21 mouse cellular contexts compared by ENCODE assay signal in the genomic region with DNA sequence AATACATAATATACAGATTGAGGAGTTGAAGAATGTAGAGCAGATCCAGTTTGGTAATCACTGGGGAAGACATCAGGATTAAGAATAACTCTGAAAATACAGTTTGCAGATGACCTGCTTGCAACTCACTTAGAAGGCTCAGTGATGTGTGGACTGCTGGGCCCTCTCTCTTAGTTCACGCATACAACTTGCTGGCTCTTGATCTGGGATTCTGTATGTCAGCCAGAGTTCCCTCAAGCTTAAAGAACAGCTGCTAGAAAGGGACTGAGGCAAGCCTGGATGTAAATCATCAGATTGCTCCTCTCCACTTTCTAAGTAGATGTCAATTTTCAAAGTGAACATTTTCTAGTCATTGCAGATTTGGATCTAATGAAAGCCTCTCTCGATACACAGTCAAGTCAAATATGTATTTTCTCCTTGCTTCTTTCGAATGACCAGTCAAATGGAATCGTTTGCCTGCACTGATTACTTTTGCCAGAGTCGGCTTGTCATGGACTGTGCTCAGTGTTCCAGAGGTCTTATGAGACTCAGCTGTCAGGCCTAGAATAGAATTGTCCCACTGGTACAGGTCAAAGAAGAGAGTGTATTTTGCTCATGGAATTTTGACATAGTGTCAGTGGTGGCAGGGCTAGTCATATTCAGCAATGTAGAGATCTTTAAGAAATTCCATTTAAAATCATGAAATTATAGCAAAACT.
A peak's percentile ranks its signal among the peaks of the same experiment; 100 is the strongest.
DNase-seq lines count a peak whose midpoint lies in the region; ATAC-seq and TF ChIP-seq lines count a peak whose summit lies in the region.
"Had no signal": no experiment of that assay in that cellular context is flagged by ENCODE, and none has a peak within 500 bp of the region (broad histone marks: within the 10 kb centered on the region; RNA-seq: fewer than 3 reads in every experiment).

No protein-coding gene starts in this region.

- peak; percentile 8; the same call in 1 of the 2 replicates for ATAC-seq in frontal cortex, adult (ENCODE audit: low TSS enrichment)
- no peak for ATAC-seq in midbrain, postnatal 0 days (ENCODE audit: low FRiP score)
- no peak for ATAC-seq in midbrain, embryonic 11.5 days (ENCODE audit: low FRiP score)
- ATAC-seq: liver, embryonic 12.5 days had no signal

- no peak overlapping the region for H3K9ac ChIP-seq in midbrain, postnatal 0 days (replicated peaks; ENCODE audit: low read length, poor library complexity, severe bottlenecking)
- H3K9ac ChIP-seq in midbrain, embryonic 11.5 days (ENCODE audit: low read length): no peak overlapping the region
- H3K9ac ChIP-seq: forebrain, embryonic 12.5 days; hindbrain, embryonic 15.5 days; limb, embryonic 12.5 days; liver, embryonic 12.5 days had no signal

- no peaks in the 10 kb centered on the region for H3K27me3 ChIP-seq in midbrain, postnatal 0 days (ENCODE audit: insufficient read depth, low read length)
- no peaks in the 10 kb centered on the region for H3K27me3 ChIP-seq in midbrain, embryonic 11.5 days (ENCODE audit: control insufficient read depth, insufficient read depth, low read length)
- H3K27me3 ChIP-seq: CH12.LX; forebrain, embryonic 12.5 days; hindbrain, embryonic 15.5 days; limb, embryonic 12.5 days; liver, embryonic 12.5 days had no signal

- H3K27ac ChIP-seq in midbrain, postnatal 0 days (ENCODE audit: low read depth, low read length): no peak overlapping the region
- no peak overlapping the region for H3K27ac ChIP-seq in midbrain, embryonic 11.5 days (ENCODE audit: low read depth, low read length)
- H3K27ac ChIP-seq: forebrain, embryonic 12.5 days; hindbrain, embryonic 15.5 days; kidney, postnatal 0 days; limb, embryonic 12.5 days; liver, embryonic 12.5 days; macrophage; midbrain, embryonic 10.5 days had no signal

- H3K9me3 ChIP-seq in midbrain, postnatal 0 days (ENCODE audit: low read length): no peaks in the 10 kb centered on the region
- H3K9me3 ChIP-seq in midbrain, embryonic 11.5 days (ENCODE audit: control insufficient read depth, low read length): no peaks in the 10 kb centered on the region
- H3K9me3 ChIP-seq: forebrain, embryonic 12.5 days; hindbrain, embryonic 15.5 days; limb, embryonic 12.5 days; liver, embryonic 12.5 days; midbrain, embryonic 10.5 days had no signal

- no peak for TF ChIP-seq CTCF in midbrain, postnatal 0 days (IDR thresholded peaks at IDR 0.05)

- H3K36me3 ChIP-seq in midbrain, postnatal 0 days (ENCODE audit: insufficient read depth, low read length): no peaks in the 10 kb centered on the region
- no peaks in the 10 kb centered on the region for H3K36me3 ChIP-seq in midbrain, embryonic 11.5 days (ENCODE audit: control insufficient read depth, insufficient read depth, low read length)
- H3K36me3 ChIP-seq: forebrain, embryonic 12.5 days; hindbrain, embryonic 15.5 days; limb, embryonic 12.5 days; liver, embryonic 12.5 days; midbrain, embryonic 10.5 days had no signal

- no peaks in the 10 kb centered on the region for H3K4me1 ChIP-seq in midbrain, postnatal 0 days (ENCODE audit: insufficient read depth, low read length)
- 0 out of 2 replicates have a peak, but pooled peaks cover 2% of the 10 kb centered on the region for H3K4me1 ChIP-seq in midbrain, embryonic 11.5 days (ENCODE audit: control insufficient read depth, insufficient read depth, low read length)
- H3K4me1 ChIP-seq: liver, embryonic 12.5 days had no signal

- no peak overlapping the region for H3K4me2 ChIP-seq in midbrain, postnatal 0 days (ENCODE audit: low read depth, low read length, poor library complexity, severe bottlenecking)
- H3K4me2 ChIP-seq in midbrain, embryonic 11.5 days: no peak overlapping the region
- H3K4me2 ChIP-seq: forebrain, embryonic 12.5 days; hindbrain, embryonic 15.5 days; limb, embryonic 12.5 days; liver, embryonic 12.5 days had no signal

- intact Hi-C loops in heart, postnatal 25 days (cut with DNase I): no loop called here

- DNase-seq in frontal cortex, postnatal 36 days (ENCODE audit: low spot score in 2 of 2): no peak
- peak; percentile 23 to 24 for DNase-seq in heart, adult 9 months (ENCODE audit: low spot score in 2 of 2)
- no peak for DNase-seq in heart, postnatal 25 days (ENCODE audit: low spot score)
- DNase-seq in midbrain, postnatal 0 days (ENCODE audit: low spot score): peak; percentile 40
- DNase-seq in midbrain, embryonic 11.5 days (ENCODE audit: low spot score, missing footprints): no peak
- no peak for DNase-seq in MN1 (ENCODE audit: low spot score)
- no peak for DNase-seq in B cell, adult 2 months
- DNase-seq: adrenal gland, postnatal 25 days; cerebellum, adult 18-20 months; cerebellum, postnatal 36 days; right cerebral cortex, adult 18-20 months; thymus, adult 18-20 months had no signal

- H3K4me3 ChIP-seq in midbrain, postnatal 0 days (ENCODE audit: low read depth, low read length): no peak overlapping the region
- no peak overlapping the region for H3K4me3 ChIP-seq in midbrain, embryonic 11.5 days (ENCODE audit: low read depth, low read length)
- H3K4me3 ChIP-seq: forebrain, embryonic 12.5 days; hindbrain, embryonic 15.5 days; limb, embryonic 12.5 days; liver, embryonic 12.5 days; midbrain, embryonic 10.5 days had no signal

- 74% methylated on average over 5 of the region's 5 CpGs for WGBS in midbrain, postnatal 0 days
- 88% methylated on average over 5 of the region's 5 CpGs for WGBS in midbrain, embryonic 11.5 days

Comparison
In these comparisons a context has a peak if more than half of its experiments do, and no peak if none do; other contexts are left out.
1. DNase-seq: peak in heart, adult 9 months (2 of 2) and midbrain, postnatal 0 days (single experiment); none in frontal cortex, postnatal 36 days (0 of 2), heart, postnatal 25 days (single experiment), midbrain, embryonic 11.5 days (single experiment), MN1 (single experiment) and B cell, adult 2 months (0 of 2).